Mouse (Mus musculus): ENCODE measurements around the gene Slc15a1. TPM values are rescaled to one million over a fixed set of nuclear protein-coding genes. Genes with fewer than 3 reads are reported as not detected.

The Slc15a1 gene
- total and polyA plus RNA-seq, 2 experiments, result not detected

GRCm38 (mm10) chr14:121436455-121436854 is 68.6 kb downstream of the Slc15a1 start:
- Histone ChIP-seq H3K27me3 (ENCODE audit: control insufficient read depth, insufficient read depth, low read length) (no peaks in the 10 kb centered on the region), H3K9ac (ENCODE audit: low read depth, low read length) (no peak overlapping the region), H3K36me3 (ENCODE audit: control insufficient read depth, insufficient read depth, low read length) (no peaks in the 10 kb centered on the region), H3K79me2 (ENCODE audit: control insufficient read depth, insufficient read depth, low read length) (no peaks in the 10 kb centered on the region), H3K27ac (replicated peaks; ENCODE audit: insufficient read depth, low read depth, low read length) (no peak overlapping the region), H3K4me1 (ENCODE audit: control insufficient read depth, insufficient read depth, low read length) (peaks cover 4% of the 10 kb centered on the region; the same call in 1 of the 2 replicates), H3K4me3 (ENCODE audit: insufficient read depth, low read depth, low read length) (no peak overlapping the region)
- TF ChIP-seq POLR2A (IDR thresholded peaks at IDR 0.05; ENCODE audit: extremely low read depth, insufficient read depth, low read length), result no peak
- no peak for TF ChIP-seq CTCF (IDR thresholded peaks at IDR 0.05; ENCODE audit: low read depth, low read length)
- no peak for DNase-seq (ENCODE audit: extremely low read depth, low read depth, low spot score)
- WGBS, result 87% methylated on average over 3 of the region's 3 CpGs

- H3K79me2 ChIP-seq (ENCODE audit: control insufficient read depth, insufficient read depth, low read length), result no peaks in the 10 kb centered on the region
- no peak for DNase-seq (ENCODE audit: extremely low read depth, low read depth, low spot score)
- no peak for TF ChIP-seq POLR2A (IDR thresholded peaks at IDR 0.05; ENCODE audit: extremely low read depth, insufficient read depth, low read length)
- no peak for TF ChIP-seq CTCF (IDR thresholded peaks at IDR 0.05; ENCODE audit: low read depth, low read length)
- no peak overlapping the region for H3K27ac ChIP-seq (replicated peaks; ENCODE audit: insufficient read depth, low read depth, low read length)
- peaks cover 4% of the 10 kb centered on the region; the same call in 1 of the 2 replicates for H3K4me1 ChIP-seq (ENCODE audit: control insufficient read depth, insufficient read depth, low read length)
- no peaks in the 10 kb centered on the region for H3K36me3 ChIP-seq (ENCODE audit: control insufficient read depth, insufficient read depth, low read length)
- no peak overlapping the region for H3K9ac ChIP-seq (ENCODE audit: low read depth, low read length)
- no peaks in the 10 kb centered on the region for H3K27me3 ChIP-seq (ENCODE audit: control insufficient read depth, insufficient read depth, low read length)
- 62% methylated on average over 6 of the region's 6 CpGs for WGBS
- H3K4me3 ChIP-seq (ENCODE audit: insufficient read depth, low read depth, low read length), result no peak overlapping the region
Observed at GRCm38 (mm10) chr14:121435794-121436193, 69.3 kb downstream of the Slc15a1 start.

- Histone ChIP-seq H3K36me3 (ENCODE audit: control insufficient read depth, insufficient read depth, low read length) (no peaks in the 10 kb centered on the region), H3K9ac (ENCODE audit: low read depth, low read length) (no peak overlapping the region), H3K4me1 (ENCODE audit: control insufficient read depth, insufficient read depth, low read length) (no peaks in the 10 kb centered on the region), H3K4me3 (ENCODE audit: insufficient read depth, low read depth, low read length) (no peak overlapping the region), H3K27ac (replicated peaks; ENCODE audit: insufficient read depth, low read depth, low read length) (no peak overlapping the region), H3K79me2 (ENCODE audit: control insufficient read depth, insufficient read depth, low read length) (no peaks in the 10 kb centered on the region), H3K27me3 (ENCODE audit: control insufficient read depth, insufficient read depth, low read length) (no peaks in the 10 kb centered on the region)
- no peak for TF ChIP-seq POLR2A (IDR thresholded peaks at IDR 0.05; ENCODE audit: extremely low read depth, insufficient read depth, low read length)
- 92% methylated on average over 7 of the region's 7 CpGs for WGBS
- no peak for DNase-seq (ENCODE audit: extremely low read depth, low read depth, low spot score)
Observed at GRCm38 (mm10) chr14:121431261-121431660, 73.8 kb downstream of the Slc15a1 start.

GRCm38 (mm10) chr14:121429854-121430535 is 75.1 kb downstream of the Slc15a1 start:
- Histone ChIP-seq H3K36me3 (ENCODE audit: control insufficient read depth, insufficient read depth, low read length) (no peaks in the 10 kb centered on the region), H3K9ac (ENCODE audit: low read depth, low read length) (no peak overlapping the region), H3K27me3 (ENCODE audit: control insufficient read depth, insufficient read depth, low read length) (no peaks in the 10 kb centered on the region), H3K4me3 (ENCODE audit: insufficient read depth, low read depth, low read length) (no peak overlapping the region), H3K27ac (replicated peaks; ENCODE audit: insufficient read depth, low read depth, low read length) (no peak overlapping the region), H3K4me1 (ENCODE audit: control insufficient read depth, insufficient read depth, low read length) (peaks cover 3% of the 10 kb centered on the region; the same call in 1 of the 2 replicates), H3K79me2 (ENCODE audit: control insufficient read depth, insufficient read depth, low read length) (no peaks in the 10 kb centered on the region)
- DNase-seq (ENCODE audit: extremely low read depth, low read depth, low spot score), result peak; percentile 45
- TF ChIP-seq CTCF (IDR thresholded peaks at IDR 0.05; ENCODE audit: low read depth, low read length), result no peak
- no peak for TF ChIP-seq POLR2A (IDR thresholded peaks at IDR 0.05; ENCODE audit: extremely low read depth, insufficient read depth, low read length)
- 72% methylated on average over 17 of the region's 17 CpGs for WGBS

GRCm38 (mm10) chr14:121428148-121428547 is 76.9 kb downstream of the Slc15a1 start:
- H3K4me3 ChIP-seq (ENCODE audit: insufficient read depth, low read depth, low read length), result no peak overlapping the region
- TF ChIP-seq CTCF (IDR thresholded peaks at IDR 0.05; ENCODE audit: low read depth, low read length), result no peak
- no peak for TF ChIP-seq POLR2A (IDR thresholded peaks at IDR 0.05; ENCODE audit: extremely low read depth, insufficient read depth, low read length)
- H3K27me3 ChIP-seq (ENCODE audit: control insufficient read depth, insufficient read depth, low read length), result no peaks in the 10 kb centered on the region
- H3K27ac ChIP-seq (replicated peaks; ENCODE audit: insufficient read depth, low read depth, low read length), result no peak overlapping the region
- WGBS, result 97% methylated on average over 4 of the region's 4 CpGs
- no peaks in the 10 kb centered on the region for H3K36me3 ChIP-seq (ENCODE audit: control insufficient read depth, insufficient read depth, low read length)
- H3K4me1 ChIP-seq (ENCODE audit: control insufficient read depth, insufficient read depth, low read length), result peaks cover 10% of the 10 kb centered on the region
- H3K79me2 ChIP-seq (ENCODE audit: control insufficient read depth, insufficient read depth, low read length), result no peaks in the 10 kb centered on the region
- no peak overlapping the region for H3K9ac ChIP-seq (ENCODE audit: low read depth, low read length)
- no peak for DNase-seq (ENCODE audit: extremely low read depth, low read depth, low spot score)

- Histone ChIP-seq H3K9ac (ENCODE audit: low read depth, low read length) (no peak overlapping the region), H3K79me2 (ENCODE audit: control insufficient read depth, insufficient read depth, low read length) (no peaks in the 10 kb centered on the region), H3K4me1 (ENCODE audit: control insufficient read depth, insufficient read depth, low read length) (peaks cover 19% of the 10 kb centered on the region), H3K36me3 (ENCODE audit: control insufficient read depth, insufficient read depth, low read length) (no peaks in the 10 kb centered on the region), H3K27ac (replicated peaks; ENCODE audit: insufficient read depth, low read depth, low read length) (no peak overlapping the region), H3K27me3 (ENCODE audit: control insufficient read depth, insufficient read depth, low read length) (no peaks in the 10 kb centered on the region), H3K4me3 (ENCODE audit: insufficient read depth, low read depth, low read length) (no peak overlapping the region)
- peak; percentile 19 for DNase-seq (ENCODE audit: extremely low read depth, low read depth, low spot score)
- TF ChIP-seq POLR2A (IDR thresholded peaks at IDR 0.05; ENCODE audit: extremely low read depth, insufficient read depth, low read length) (no peak), CTCF (IDR thresholded peaks at IDR 0.05; ENCODE audit: low read depth, low read length) (peak; percentile 36)
Observed at GRCm38 (mm10) chr14:121426743-121427142, 78.3 kb downstream of the Slc15a1 start.

Data from liver, adult 2 months (tissue).